Mouse (Mus musculus): ENCODE data around the gene Tspear.
"Not testable (repeated sequence)": the region's sequence is repeated elsewhere in the genome, so short reads cannot be mapped to it uniquely, and the experiment has no call there.

Tspear gene

DNA sequence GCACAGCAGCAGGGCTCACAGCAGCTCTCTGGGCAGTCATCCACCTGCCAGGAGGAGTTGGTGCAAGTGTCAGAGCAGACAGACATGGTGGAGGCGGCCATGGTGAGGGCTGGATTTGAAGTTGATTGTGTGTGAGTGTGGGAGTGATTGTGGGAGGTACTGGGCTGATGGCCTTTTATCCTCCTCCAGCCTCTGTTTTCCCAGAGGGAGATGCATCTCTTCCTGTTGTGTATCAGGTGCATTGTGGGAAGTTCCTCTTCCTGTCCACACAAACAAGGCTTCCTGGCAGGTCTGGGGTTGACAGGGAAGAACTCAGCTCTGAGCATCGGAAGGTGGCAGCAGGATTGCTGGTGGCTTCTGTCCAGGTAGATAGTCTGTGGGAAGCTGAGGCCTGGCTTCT lies 108.6 kb downstream of the Tspear start, which contains the start of gene Gm9639:
Gene Gm9639, minus strand, starts transcription at position 101 of the 400 bp plus-strand sequence.
- DNase-seq (ENCODE audit: low spot score) = no peak

DNA sequence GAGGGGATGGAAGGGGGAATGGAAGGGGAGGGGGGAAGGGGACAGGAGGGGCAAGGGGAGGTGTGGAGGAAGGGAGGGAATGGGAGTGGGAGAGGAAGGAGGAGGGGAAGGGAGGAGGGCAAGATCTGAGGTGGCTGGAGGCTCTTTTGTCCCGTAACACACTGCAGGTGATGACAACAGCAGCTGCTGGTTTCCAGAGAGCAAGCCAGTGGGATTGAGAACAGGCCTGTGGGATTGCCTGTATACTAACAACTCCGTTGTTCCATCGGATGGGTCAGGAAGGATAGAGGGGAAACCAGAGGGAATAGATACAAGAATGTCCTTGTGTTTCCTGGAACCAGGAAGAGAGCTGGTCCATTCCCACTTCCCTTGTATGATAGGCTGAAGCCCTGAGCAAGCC lies 111.3 kb downstream of the Tspear start:
- no peak for DNase-seq (ENCODE audit: low spot score)

DNA sequence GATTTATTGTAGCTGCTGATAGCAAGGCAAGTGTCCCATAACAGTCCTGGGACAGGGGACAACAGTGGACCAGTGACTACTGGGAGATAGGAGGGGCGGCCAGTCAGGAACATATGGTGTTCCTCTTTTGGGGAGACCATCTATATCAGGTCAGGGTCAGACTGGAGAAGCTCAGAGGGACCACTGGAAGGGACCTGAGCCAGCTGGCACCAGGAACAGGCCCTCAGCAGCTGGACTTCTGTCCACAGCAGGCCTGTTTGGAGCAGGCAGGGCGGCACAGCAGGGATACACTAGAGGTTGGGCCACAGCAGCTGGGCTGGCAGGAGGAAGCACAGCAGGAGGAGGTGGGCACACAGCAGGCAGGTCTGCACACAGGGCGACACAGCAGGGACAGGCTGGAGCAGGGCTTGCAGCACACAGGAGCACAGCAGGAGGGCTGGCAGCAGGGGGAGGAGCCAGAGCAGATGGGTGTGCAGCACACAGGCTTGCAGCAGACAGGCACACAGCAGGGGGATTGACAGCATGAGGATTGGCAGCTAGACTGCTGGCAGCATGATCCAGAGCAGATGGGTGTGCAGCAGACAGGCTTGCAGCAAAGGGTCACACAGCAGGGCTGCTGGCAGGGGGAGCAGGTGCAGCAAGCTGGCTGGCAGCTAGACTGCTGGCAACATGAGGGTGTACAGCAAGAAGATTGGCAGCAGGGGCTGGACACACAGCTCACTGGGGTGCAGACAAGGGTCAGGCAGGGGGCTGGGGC lies 112.0 kb downstream of the Tspear start:
- DNase-seq (ENCODE audit: low spot score) = not testable (repeated sequence)

DNA sequence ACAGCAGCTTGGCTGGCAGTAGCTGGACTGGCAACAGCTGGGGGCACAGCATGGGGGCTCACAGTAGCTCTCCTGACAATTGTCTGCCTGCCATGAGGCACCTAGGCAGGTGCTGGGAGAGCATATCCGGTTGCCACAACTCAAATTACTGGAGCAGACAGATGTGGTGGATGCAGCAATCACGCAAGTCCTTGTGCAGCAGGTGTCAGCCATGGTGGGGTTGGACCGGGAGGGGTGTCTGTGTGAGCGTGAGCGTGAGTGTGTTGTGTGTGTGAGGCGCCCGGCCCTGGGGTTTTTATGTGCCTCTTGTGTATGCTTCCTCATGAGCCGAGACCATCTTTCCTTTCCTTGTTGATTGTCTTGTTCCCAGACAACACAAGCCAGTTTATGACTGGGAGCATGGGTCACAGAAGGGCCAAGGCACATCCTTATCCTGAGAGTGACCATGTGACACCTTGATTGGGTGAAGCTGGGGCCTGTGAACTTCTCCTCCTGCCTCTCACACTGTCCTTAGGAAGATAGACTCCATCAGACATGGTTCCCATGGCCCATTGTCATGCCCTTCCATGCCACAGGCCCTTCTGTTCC lies 112.6 kb downstream of the Tspear start, which contains the start of gene Gm19668:
Gene Gm19668, minus strand, starts transcription at position 213 of the 588 bp plus-strand sequence.
- DNase-seq (ENCODE audit: low spot score) = no peak

DNA sequence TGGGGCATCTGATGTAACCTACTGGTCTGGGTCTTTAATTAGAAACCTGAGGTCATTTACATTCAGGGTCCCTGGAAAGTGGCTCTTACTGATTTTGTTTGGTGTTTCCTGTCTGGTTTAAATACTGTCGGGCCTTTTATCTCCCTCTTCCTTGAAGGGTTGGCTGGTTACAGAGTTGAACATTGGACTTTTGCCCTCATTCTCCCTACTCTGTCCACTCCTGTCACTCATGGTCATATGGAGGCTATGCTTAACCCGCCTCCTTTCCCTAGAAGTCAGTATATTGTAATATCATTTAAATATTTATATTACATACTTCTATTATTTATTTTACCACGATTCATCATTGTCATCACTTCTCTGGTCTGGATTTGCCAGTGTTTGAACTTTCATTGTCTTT lies 117.7 kb downstream of the Tspear start:
- no peak for DNase-seq (ENCODE audit: low spot score)

DNA sequence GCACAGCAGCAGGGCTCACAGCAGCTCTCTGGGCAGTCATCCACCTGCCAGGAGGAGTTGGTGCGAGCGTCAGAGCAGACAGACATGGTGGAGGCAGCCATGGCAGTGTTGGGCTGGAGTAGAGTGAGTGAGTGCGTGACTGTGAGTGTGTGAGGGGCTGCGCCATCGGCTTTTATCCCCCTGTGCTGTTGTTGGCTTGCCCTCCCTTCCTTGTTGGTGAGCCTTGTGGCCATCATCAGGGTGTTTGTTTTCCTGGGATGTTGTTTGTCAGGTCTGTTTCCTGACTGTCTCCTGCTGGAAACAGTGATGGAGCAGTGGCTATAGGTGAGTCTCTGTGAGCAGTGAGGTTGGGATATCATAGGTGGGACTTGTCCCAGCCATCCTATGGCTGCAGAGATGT lies 125.4 kb downstream of the Tspear start, which contains the start of gene Gm9507:
Gene Gm9507, minus strand, starts transcription at position 101 of the 400 bp plus-strand sequence.
- no peak for DNase-seq (ENCODE audit: low spot score)

DNA sequence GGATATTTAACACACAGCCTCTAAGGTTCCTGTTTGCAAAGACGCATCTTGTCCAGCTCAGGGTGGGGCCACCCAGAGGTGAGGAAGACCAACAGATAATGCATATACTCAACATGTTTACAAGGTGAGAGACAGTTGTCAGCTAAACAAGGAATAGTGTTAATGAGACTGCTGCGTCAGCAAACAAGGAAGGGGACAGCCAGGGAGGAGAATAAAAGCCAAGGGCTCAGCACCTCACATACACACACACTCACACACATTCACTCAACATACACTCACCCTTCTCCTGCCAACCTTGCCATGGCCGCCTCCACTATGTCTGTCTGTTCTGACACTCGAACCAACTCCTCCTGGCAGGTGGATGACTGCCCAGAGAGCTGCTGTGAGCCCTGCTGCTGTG lies 128.0 kb downstream of the Tspear start, which contains the start of gene Gm2696:
Gene Gm2696, plus strand, starts transcription at position 301 of the 400 bp plus-strand sequence.
- DNase-seq (ENCODE audit: low spot score) = no peak

DNA sequence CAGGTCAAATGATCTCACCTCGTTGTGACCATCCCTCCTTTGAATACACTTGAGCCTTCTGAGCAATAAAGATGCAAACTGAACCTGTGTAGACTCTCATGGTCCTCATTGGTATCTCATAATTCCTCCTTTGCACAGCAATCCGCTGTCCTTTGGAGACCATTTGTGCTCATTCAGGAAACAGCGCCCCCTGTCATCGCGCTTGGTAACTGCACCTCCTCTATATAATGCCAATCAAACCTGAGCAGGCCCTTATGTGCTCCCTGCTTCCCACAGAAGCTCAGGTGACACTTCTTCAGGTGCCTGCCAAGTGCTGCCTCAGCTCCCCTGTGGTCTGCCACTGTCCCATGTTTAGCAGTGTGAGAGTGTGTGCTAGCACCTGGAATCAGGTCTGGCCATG lies 129.1 kb downstream of the Tspear start:
- DNase-seq (ENCODE audit: low spot score) = no peak

DNA sequence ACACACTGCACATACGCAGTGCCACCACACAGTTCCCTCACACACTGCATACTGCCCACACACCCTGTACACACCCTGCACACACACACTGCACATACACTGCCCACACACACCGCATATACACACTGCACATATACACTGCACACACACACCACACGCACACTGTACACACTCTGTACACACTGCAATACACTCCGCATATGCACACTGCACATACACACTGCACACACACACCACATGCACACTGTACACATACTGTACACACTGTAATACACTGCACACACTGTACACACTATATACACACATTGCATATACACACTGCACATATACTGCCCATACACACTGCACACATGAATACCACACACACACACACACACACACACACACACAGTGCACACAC lies 132.2 kb downstream of the Tspear start:
- no peak for DNase-seq (ENCODE audit: low spot score)

DNA sequence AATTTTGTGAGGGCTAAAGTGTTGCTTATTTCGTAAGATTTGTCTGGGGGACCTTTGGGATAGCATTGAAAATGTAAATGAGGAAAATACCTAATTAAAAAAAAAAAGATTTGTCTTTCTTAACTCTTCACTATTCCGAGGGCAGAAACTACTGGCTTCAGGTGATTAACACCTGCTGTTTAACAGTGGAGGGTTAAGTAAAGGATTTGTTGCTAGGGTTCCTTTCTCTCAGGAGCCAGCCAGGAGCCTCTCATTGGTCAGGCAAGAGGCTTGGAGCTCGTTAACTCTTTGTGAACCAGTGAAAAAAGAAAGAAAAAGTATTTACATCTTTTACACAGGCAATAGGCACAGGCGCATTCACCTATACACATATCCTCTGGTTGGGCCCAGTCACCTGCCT lies 132.8 kb downstream of the Tspear start:
- no peak for DNase-seq (ENCODE audit: low spot score)

DNA sequence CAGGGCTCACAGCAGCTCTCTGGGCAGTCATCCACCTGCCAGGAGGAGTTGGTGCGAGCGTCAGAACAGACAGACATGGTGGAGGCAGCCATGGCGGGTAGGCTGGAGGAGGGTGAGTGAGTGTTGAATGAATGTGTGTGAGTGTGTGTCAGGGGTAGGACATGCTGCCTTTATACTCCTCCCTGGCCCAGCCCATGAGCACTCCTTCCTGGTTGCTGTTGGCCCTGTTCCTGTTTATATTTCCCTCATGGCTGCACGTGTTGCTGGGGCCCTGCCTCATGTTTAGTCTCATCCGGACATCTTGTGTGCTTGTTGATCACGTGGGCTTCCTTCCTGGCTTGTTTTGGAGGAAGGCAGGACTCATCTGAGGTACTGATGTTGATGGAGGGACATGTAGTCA lies 140.6 kb downstream of the Tspear start, which contains the start of gene Krtap10-4:
Gene Krtap10-4, minus strand, starts transcription at position 145 of the 400 bp plus-strand sequence.
- DNase-seq (ENCODE audit: low spot score) = no peak

DNA sequence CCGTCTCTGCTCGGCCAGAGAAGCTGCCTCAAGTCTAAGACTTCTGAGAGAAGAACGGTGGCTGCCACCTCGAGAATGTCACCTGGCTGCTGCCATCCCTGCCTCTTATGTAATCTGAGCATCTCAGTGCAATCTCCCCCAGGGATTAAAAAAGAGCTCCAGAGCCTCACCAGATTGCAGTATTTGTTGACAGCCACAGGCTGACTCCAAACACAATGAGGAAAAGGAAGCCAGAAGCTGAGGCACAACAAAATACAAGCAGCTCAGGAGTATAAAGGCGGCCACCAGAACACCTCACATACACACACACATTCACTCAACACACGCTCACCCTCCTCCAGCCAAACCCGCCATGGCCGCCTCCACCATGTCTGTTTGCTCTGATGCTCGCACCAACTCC lies 149.3 kb downstream of the Tspear start, which contains the start of gene Krtap10-10:
Gene Krtap10-10, plus strand, starts transcription at position 301 of the 400 bp plus-strand sequence.
- DNase-seq (ENCODE audit: low spot score) = no peak

DNA sequence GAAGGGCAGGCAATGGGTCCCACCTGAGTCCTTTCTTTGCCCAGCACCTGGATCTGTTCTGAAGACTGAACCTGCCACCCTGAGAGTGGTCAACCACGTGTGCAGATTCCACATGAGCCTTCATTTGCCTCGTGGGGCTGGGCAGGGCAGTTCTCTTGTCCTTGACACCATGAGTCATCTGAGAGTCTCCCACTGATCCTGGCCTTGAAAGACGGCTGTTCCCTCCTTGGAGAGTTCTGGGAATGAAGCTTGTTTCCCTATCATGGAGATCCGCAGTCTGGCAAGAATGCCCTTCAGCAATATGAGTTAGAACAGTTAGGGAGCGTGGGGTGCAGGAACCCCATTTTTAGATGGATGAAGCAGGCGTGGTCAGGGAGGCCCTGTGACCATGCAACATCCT lies 152.6 kb downstream of the Tspear start:
- DNase-seq (ENCODE audit: low spot score) = peak; percentile 54

DNA sequence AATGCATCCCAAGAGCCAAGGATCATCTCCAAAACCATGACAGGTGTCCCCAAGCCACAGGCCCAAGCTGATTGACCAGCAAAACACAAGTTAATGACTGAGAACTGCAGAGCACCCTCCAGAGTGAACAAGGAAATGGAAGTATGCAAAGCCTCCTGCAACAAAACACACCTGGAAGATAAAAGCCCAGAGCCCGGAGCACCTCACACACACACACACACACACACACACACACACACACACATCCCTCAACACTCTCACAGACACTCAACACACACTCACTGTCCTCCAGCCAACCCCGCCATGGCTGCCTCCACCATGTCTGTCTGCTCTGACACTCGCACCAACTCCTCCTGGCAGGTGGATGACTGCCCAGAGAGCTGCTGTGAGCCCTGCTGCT lies 160.1 kb downstream of the Tspear start, which contains the start of gene Gm36176:
Gene Gm36176, plus strand, starts transcription at position 301 of the 400 bp plus-strand sequence.
- no peak for DNase-seq (ENCODE audit: low spot score)

DNA sequence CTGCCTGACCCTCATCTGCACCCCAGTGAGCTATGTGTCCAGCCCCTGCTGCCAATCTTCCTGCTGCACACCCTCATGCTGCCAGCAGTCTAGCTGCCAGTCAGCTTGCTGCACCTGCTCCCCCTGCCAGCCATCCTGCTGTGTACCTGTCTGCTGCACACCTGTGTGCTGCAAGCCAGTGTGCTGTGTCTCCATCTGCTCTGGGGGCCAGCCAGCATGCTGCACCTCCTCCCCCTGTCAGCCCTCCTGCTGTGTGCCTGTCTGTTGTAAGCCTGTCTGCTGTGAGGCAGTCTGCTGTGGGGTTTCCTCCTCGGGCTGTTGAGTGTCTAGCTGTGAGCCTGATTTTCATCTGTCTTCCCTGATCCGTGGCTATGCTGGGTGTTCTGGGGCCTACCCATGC lies 160.6 kb downstream of the Tspear start:
- DNase-seq (ENCODE audit: low spot score) = no peak

DNA sequence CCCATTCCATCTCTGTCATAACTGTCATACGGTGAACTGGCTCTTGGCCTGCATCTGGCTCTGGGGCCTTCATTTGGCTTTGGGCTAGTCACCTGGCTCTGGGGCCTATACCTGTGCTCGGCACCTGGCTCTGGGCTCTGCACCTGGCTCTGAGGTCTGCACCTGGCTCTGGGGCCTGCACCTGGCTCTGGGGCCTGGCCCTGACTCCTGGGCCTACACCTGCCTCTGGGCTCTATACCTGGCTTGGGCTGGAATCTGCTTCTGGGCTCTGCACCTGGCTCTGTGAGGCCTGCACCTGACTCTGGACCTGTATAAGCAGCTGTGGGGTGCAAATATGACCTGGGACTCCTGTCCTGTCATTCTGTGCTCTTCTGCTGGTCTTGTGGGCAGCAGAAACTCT lies 161.2 kb downstream of the Tspear start:
- DNase-seq (ENCODE audit: low spot score) = no peak

DNA sequence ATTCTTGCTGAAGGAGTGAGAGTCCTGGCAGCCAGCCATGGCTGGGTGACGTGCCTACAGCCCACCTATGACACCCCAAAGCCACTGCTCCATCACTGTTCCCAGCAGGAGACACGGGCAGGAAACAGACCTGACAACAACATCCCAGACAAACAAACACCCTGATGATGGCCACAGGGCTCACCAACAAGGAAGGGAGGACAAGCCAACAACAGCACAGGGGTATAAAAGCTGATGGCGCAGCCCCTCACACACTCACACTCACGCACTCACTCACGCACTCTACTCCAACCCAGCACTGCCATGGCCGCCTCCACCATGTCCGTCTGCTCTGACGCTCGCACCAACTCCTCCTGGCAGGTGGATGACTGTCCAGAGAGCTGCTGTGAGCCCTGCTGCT lies 166.2 kb downstream of the Tspear start, which contains the start of gene Gm10318:
Gene Gm10318, plus strand, starts transcription at position 301 of the 400 bp plus-strand sequence.
- DNase-seq (ENCODE audit: low spot score) = no peak

DNA sequence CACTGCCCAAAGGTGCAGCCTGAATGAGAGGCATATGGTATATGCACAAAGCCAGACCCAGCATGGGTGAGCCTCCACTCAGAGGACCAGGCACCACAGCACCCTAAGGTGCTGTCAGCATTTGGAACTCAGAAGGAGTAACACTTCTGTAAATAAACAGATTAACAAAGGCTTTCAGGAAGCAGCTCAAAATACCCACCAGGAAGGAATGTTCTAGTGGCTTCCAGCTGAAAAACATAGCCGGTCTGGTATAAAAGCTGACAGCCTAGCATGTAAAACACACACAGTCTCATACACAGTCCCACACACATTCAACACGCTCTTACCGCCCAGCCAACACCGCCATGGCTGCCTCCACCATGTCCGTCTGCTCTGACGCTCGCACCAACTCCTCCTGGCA lies 175.3 kb downstream of the Tspear start, which contains the start of gene Gm3285:
Gene Gm3285, plus strand, starts transcription at position 301 of the 400 bp plus-strand sequence.
- no peak for DNase-seq (ENCODE audit: low spot score)

DNA sequence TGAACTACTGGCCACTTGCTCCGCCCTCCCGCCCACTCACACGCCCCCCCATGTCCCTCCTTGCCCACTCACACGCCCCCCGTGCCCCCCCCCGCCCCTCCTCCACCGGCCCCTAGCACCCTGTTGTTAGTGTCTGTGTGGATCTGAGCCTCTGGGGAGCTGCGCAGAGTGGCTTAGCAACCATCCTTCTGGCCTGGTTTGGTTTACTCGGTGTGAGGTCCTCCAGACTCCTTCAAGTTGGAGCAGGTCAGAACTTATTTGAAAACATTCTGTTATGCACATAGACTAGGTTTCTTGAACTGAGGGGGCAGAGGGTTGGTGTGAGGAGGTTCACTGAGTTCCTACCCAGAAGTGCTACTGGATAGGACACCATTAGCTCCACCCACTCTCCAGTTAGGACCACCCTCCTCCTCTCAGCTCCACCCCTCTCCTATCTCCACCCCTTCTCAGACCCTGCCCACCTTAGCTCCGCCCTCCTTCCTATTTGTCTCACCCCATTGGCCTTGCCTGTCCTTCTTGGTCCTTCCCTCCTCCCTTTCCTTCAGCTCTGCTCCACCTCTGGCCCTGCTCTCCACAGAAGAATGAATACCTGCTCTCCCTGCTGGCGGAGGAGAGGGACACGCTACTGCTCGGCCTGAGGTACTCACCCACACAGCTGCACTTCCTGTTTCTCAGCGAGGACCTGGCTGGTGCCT lies 177.8 kb downstream of the Tspear start:
- DNase-seq (ENCODE audit: low spot score) = peak; percentile 49

DNA sequence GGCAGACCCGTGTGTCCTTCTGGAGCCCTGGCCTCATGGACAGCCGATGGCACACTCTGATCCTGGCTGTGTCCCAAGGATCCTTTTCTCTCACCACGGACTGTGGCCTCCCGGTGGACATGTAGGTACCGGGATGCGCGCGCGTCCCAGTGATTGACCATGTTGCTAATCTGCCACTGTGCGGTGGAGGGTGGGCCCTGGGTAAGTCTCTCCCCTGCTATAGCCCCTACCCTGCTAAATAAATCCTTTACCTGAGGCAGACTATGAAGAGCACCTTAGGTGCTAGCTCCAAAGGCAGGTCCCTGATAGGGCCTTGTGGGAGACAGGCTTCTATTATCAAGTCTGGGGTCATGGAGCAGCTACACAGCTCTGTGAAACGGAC lies 178.4 kb downstream of the Tspear start:
- no peak for DNase-seq (ENCODE audit: low spot score)

DNA sequence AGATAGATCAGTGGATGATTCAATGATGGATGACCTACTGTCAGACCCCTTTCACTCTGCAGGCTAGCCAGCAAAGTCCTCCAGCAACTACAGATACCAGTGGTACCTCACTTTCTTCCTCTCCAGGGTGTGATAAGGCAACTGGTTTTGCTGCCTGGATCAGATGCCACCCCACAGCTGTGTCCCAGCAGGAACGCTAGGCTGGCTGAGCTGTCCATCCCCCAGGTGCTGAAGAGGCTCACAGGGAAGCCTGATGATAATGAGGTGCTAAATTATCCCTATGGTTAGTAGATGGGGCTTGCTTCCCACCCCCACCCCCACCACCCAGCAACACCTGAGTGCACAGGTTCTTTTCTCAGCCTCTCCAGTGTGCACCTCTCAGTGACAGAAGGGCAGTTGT lies 181.2 kb downstream of the Tspear start:
- no peak for DNase-seq (ENCODE audit: low spot score)

DNA sequence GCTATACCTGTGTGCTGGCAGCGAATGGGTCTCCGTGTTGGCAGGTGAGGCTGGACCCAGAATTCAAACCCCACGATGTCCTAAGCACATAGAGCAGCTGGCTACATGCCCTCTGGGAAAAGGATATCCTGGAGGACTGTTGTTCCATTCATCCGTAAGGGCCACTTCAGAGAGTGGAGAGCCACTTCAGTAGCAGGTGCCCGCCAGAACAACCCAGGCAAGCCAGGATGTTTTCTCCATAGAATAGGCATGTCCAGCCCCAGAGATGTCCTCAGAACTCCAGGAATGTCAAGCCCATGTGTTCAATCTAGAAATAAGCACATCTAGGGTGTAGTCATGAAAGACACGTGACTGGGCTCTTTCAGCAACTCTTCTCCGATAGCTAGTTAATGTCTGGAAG lies 183.3 kb downstream of the Tspear start:
- DNase-seq (ENCODE audit: low spot score) = no peak

Data from ovary, adult 18-20 months (tissue).